Mouse (Mus musculus): Measurements from ENCODE around the gene Tubgcp6.
A peak's percentile ranks its signal among the peaks of the same experiment; 100 is the strongest.

The Tubgcp6 gene

GRCm38 (mm10) chr15:89100823-89101222 lies 22.1 kb downstream of the Tubgcp6 start:
- no peak for DNase-seq

GRCm38 (mm10) chr15:89098616-89099015 lies 24.3 kb downstream of the Tubgcp6 start:
- peak; percentile 66 for DNase-seq

GRCm38 (mm10) chr15:89097450-89097849 lies 25.5 kb downstream of the Tubgcp6 start:
- DNase-seq: no peak

- DNase-seq: no peak
Measured at GRCm38 (mm10) chr15:89092181-89092580, 30.7 kb downstream of the Tubgcp6 start.

GRCm38 (mm10) chr15:89090662-89091061 lies 32.2 kb downstream of the Tubgcp6 start:
- DNase-seq: no peak

GRCm38 (mm10) chr15:89089248-89090051 lies 33.5 kb downstream of the Tubgcp6 start:
- DNase-seq: no peak

GRCm38 (mm10) chr15:89088607-89089247 lies 34.2 kb downstream of the Tubgcp6 start, which contains the start of gene Selenoo:
Selenoo (plus strand) TSS chr15:89089084.
- peak; percentile 89 for DNase-seq

- no peak for DNase-seq
Measured at GRCm38 (mm10) chr15:89084826-89085225, 38.1 kb downstream of the Tubgcp6 start.

- no peak for DNase-seq
Measured at GRCm38 (mm10) chr15:89083906-89084305, 39.0 kb downstream of the Tubgcp6 start.

GRCm38 (mm10) chr15:89078208-89078836 lies 44.6 kb downstream of the Tubgcp6 start:
- DNase-seq: no peak

- DNase-seq: peak; percentile 78
Measured at GRCm38 (mm10) chr15:89076156-89076731, 46.7 kb downstream of the Tubgcp6 start.

GRCm38 (mm10) chr15:89075478-89076147 lies 47.3 kb downstream of the Tubgcp6 start:
- peak; percentile 87 for DNase-seq

- DNase-seq: no peak
Measured at GRCm38 (mm10) chr15:89074613-89075477, 48.1 kb downstream of the Tubgcp6 start, which contains the start of gene Trabd. Trabd (plus strand) TSS chr15:89075124.

GRCm38 (mm10) chr15:89073993-89074603 lies 48.8 kb downstream of the Tubgcp6 start:
- no peak for DNase-seq

- DNase-seq: peak; percentile 29
Measured at GRCm38 (mm10) chr15:89070606-89071005, 52.3 kb downstream of the Tubgcp6 start.

GRCm38 (mm10) chr15:89069336-89069840 lies 53.5 kb downstream of the Tubgcp6 start:
- peak; percentile 16 for DNase-seq

- peak; percentile 18 for DNase-seq
Measured at GRCm38 (mm10) chr15:89068226-89068625, 54.7 kb downstream of the Tubgcp6 start.

GRCm38 (mm10) chr15:89067609-89068008 lies 55.3 kb downstream of the Tubgcp6 start:
- no peak for DNase-seq

- peak; percentile 26 for DNase-seq
Measured at GRCm38 (mm10) chr15:89064891-89065290, 58.0 kb downstream of the Tubgcp6 start.

- peak; percentile 77 for DNase-seq
Measured at GRCm38 (mm10) chr15:89063536-89063935, 59.4 kb downstream of the Tubgcp6 start.

- DNase-seq: peak; percentile 39
Measured at GRCm38 (mm10) chr15:89063001-89063400, 59.9 kb downstream of the Tubgcp6 start.

Measured in cerebellum, adult 11 months (tissue).